Mouse (Mus musculus) adrenal gland, postnatal 14 days (tissue): ENCODE measurements at regions not wholly inside any gene's neighbourhood (a gene's known extent, or its start where the extent isn't known, plus 50 kb on each side); places are given as distances from the start of the nearest gene placed in this dataset.
A peak's percentile ranks its signal among the peaks of the same experiment; 100 is the strongest.

Experiments
- DNase-seq: peaks from one replicate; pipeline ENCODE4 v3.0.0; 2021; ENCODE audit warnings: mixed read lengths

DNA sequence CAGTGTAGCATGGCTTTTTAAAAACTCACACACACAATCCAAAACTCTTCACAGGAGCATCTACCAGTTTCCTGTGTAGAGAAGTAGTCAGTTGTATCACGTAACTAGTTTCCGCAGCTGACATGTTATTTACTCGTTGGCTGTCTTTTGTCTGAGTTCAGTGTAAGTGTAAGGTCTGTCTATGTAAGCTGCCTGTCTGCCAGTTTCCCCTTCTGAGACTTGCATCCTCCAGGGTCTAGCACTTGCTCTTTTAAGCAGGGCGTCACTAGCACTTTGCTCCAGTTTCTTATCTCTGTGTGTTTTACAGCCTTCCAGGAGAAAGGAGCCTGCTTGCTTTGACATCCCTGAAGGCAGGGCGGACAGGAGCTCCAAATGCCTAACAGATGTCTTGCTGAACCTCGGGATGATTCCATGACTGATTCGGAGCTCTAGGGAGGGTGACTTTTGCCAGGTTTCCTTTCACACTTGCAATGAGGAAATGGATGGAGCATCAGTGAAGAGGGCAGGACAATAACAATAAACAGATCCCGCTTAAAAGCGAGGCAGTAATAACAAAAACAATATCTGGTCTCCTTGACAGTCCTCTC lies 131.2 kb upstream of the Osr1 start:
- peak; percentile 11 for DNase-seq

GRCm38 (mm10) chr12:9450620-9451019 lies 119.3 kb upstream of the Osr1 start:
- peak; percentile 12 for DNase-seq

DNA sequence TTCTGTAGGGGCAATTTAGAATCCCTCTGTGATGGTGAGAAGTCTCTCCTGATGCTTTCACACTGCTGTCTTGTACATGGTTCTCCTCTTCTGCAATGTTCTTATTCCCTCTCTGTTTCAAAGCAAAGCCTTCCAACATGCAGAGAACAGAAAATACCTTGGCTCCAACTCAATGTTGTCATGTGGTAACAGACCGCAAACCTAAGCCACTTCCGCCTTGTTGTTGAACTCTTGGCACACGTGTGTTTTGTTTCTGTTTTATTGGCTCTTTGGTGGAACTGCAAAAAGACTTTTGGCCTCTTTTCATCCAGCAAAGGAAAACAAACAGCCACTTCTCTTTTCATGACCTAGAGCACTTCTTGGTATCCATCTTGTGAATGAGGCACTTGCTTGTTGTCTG lies 109.7 kb upstream of the Osr1 start:
- DNase-seq, result no peak

GRCm38 (mm10) chr12:9469655-9470470 lies 100.1 kb upstream of the Osr1 start:
- DNase-seq, result no peak

DNA sequence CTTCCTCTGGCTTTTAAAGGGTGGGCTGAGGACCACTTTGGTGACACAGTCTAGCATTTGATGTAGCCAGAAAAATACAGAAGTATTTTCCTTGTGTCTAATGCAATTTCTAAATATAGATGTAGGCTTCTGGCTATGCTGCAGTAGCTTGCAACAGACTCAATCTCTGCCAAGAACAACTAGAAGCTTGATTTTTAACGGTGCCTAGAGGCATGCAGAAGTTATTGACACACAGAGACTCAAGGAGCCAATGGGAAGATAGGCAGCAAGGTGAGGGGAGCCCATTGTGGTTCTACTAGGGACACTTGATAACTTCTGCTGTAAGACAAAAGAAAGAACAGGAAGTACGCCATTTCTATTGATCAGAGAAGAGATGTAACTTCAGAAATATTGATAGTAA lies 94.1 kb upstream of the Osr1 start:
- DNase-seq, result peak; percentile 11

DNA sequence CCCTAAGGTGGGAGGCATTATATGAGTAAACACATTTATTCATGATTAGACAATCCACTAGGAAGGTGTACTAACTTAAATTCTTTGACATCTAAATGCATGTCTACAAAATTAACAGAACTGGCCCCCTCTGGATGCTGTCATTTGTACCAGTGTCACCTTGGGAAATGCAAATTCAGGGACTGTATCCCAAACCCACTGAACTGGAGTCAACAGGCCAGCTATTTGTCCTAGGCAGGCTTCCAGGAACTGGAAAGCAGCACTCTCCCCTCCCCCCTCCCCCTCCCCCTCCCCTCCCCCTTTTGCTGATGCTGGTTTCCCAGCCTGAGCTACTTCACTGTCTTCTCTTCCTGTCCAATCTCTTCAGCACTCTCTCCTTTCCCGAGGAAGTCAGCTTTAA lies 91.7 kb upstream of the Osr1 start:
- DNase-seq, result no peak

- DNase-seq, result no peak
These were observed 82.1 kb upstream of the Osr1 start for GRCm38 (mm10) chr12:9487674-9488413.

GRCm38 (mm10) chr12:9513926-9514325 lies 56.0 kb upstream of the Osr1 start:
- DNase-seq, result no peak

GRCm38 (mm10) chr12:9518782-9519181 lies 51.1 kb upstream of the Osr1 start:
- DNase-seq, result no peak

DNA sequence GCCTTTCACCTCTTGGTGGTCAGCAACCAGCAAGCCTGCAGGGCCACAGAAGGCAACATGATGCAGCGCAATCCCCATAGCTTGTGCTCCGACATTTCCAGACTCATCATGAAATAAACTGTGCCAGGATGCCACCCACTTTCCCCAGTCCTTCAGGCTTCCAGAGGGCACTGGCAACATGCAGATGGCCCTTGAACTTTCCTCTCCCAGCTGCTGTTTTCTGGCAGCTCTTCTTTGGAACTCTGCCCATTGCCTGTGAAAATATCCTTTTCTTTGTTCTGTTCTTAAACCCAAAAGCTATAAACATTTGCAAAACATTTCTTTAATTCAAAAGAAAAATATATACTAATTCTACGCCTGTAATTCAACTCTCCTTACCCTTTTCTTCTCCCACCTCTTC lies 50.6 kb upstream of the Osr1 start:
- DNase-seq, result peak; percentile 40
